Mouse (Mus musculus) layer of hippocampus, adult 9-10 months (tissue): ENCODE data around the gene Adgrg6.

Experiments used
- DNase-seq: peaks from one replicate; pipeline ENCODE4 v3.0.0; 2022; ENCODE audit warnings: low spot score

Adgrg6 gene

DNA sequence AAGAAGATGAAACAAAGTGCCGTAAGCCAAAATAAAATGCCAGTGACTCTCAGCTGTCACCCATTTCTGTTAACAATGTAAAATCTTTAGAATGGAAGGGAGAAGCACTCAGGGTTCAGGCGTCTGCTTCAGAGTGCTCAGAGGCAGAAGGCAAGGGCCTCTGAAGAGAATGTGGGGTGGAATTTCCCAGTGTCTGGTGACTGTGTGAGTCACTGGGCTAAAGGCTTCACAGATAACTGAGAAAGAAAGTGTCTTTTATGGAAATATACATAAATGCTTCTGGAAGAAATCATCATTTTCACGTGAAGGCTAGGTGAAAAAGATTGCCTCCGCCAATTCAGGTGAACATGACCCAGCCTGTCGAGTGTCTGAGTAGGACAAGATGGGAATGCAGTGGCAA, 159.9 kb downstream of the Adgrg6 start:
- no peak for DNase-seq

DNA sequence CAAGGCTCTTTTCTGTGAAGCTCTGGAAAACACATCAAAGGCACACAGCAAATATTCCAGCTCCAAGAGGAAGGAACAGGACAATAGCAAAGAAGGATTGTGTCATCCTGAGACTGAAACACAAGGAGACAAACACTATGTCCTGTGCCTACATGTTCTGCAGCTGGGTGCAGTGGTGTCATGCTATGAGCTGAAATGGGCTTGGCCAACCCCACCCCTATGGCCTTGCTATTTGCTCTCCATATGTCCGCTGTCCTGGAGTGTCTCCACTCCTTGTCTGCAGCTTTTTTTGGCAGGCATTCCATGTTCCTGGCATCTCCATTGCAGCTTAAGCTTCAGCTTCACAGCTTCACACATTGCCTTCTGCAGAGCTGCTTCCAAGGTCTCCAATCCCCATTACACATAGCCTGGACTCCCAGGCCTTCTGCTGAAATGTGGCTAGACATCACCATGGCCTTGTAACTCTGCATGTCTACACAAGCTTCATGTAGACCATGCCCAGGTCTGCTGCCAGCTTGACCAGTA, 180.3 kb downstream of the Adgrg6 start:
- DNase-seq: no peak

DNA sequence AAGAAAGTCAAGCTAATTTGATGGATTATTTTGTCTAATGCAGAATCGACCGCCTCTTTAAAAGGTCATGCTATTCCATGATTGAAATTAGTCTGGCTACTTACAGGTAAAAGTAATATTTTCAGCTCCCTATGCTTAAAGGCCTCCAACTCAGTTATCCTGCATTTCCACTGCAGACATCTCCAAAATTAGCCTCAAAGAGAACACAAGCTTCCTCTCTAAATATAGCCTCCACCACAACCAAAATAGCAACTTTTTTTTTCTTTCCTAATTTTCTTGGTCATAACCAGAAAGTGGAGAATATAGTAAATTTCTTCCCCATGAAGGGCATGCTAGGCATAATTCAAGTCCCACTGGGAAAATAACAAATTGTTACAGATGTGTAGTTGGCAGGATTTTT, 182.2 kb downstream of the Adgrg6 start:
- no peak for DNase-seq

DNA sequence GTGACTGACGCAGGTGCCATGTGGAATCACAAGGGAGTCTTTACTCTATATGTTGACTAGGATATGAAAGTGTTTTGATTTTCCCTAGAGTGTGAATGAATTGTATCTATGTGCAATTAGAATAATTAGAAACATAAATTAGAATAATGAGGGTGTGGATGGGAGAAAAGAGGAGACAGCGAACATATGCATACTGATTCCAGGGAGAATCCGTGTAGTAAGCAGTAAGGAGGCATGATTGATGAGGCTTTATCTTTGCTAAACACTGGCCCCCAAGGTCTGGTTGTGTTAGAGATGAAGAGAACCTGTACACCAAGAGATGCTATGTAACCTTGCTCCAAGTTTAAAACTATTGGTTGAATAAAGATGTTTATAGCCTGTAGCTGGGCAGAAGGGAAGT, 187.2 kb downstream of the Adgrg6 start:
- no peak for DNase-seq
